Mouse (Mus musculus): ENCODE measurements around the gene Ttll1.

DNA sequence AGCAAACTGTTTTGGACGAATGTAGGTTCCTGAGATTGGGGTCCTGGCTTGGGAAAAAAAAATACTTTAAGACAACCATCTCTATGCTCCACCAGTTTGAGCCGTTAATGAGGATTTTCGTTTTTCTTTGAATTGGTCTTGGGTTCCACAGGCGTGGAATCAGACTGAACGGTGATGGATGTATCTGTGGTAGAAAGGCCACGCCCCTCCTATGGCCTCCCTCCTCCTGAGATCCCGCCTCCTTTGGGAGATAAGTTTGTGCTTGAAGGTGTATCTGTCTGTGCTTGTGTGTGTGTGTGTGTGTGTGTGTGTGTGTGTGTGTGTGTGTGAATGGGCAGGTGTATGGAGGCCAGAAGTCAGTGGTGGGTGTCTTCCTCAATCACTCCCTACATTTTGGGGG, 21.9 kb upstream of the Ttll1 start:
- TF ChIP-seq CTCF (IDR thresholded peaks at IDR 0.05; ENCODE audit: low read depth, low read length): no peak
- no peak for TF ChIP-seq GATA1 (IDR thresholded peaks at IDR 0.05; ENCODE audit: borderline replicate concordance, low read length)
- no peak for TF ChIP-seq POLR2AphosphoS5 (IDR thresholded peaks at IDR 0.05; ENCODE audit: insufficient replicate concordance, low read depth, low read length)
- no peak for TF ChIP-seq TAL1 (conservative IDR thresholded peaks at IDR 0.05; ENCODE audit: low read depth, low read length)
- no peak for TF ChIP-seq GATA2 (IDR thresholded peaks at IDR 0.05; ENCODE audit: borderline replicate concordance, low read depth, low read length)
